Mouse (Mus musculus) forebrain, embryonic 15.5 days (tissue): ENCODE measurements around the gene Chchd1. TPM values are rescaled to one million over a fixed set of nuclear protein-coding genes. Genes with fewer than 3 reads are reported as not detected.

Experiments used
- ATAC-seq: fragments of 200-750 bp; cut with Nextera tagmentation; replicated peaks from 2 replicates; pipeline ENCODE4 v1.8.0; 2017; ENCODE audit warnings: mild to moderate bottlenecking, moderate TSS enrichment, moderate library complexity
- H3K27ac ChIP-seq: fragments of 300-500 bp; sonication (generic); replicated peaks from 2 replicates; pipeline ENCODE4 v1.5.1; 2015; ENCODE audit warnings: mild to moderate bottlenecking, inconsistent platforms
- H3K27me3 ChIP-seq: fragments of 300-500 bp; sonication (generic); 2 replicates; pipeline ENCODE4 v1.6.1; 2015; ENCODE audit warnings: inconsistent platforms
- H3K36me3 ChIP-seq: fragments of 300-500 bp; sonication (generic); 2 replicates; pipeline ENCODE4 v1.6.1; 2015; ENCODE audit warnings: mild to moderate bottlenecking, inconsistent platforms
- H3K4me1 ChIP-seq: fragments of 300-500 bp; sonication (generic); 2 replicates; pipeline ENCODE4 v1.6.1; 2015; ENCODE audit warnings: inconsistent platforms
- H3K4me2 ChIP-seq: fragments of 300-500 bp; sonication (generic); replicated peaks from 2 replicates; pipeline ENCODE4 v1.6.1; 2015; ENCODE audit warnings: mild to moderate bottlenecking, inconsistent platforms
- H3K4me3 ChIP-seq: fragments of 300-500 bp; sonication (generic); 2 replicates; pipeline ENCODE4 v1.5.1; 2015; ENCODE audit warnings: mild to moderate bottlenecking, inconsistent platforms
- H3K9ac ChIP-seq: fragments of 300-500 bp; sonication (generic); replicated peaks from 2 replicates; pipeline ENCODE4 v1.6.1; 2015; ENCODE audit warnings: mild to moderate bottlenecking, inconsistent platforms
- H3K9me3 ChIP-seq: fragments of 300-500 bp; sonication (generic); 2 replicates; pipeline ENCODE4 v1.6.1; 2016; ENCODE audit warnings: inconsistent platforms
- WGBS: fragments of 180-500 bp; shearing (Covaris S2); methylation state at CpG from one replicate; pipeline ENCODE4 v1.1.7; 2015; ENCODE audit warnings: mixed read lengths; 5-methylcytosine and 5-hydroxymethylcytosine counted together
- polyA plus RNA-seq: library from polyadenylated mRNA; unstranded; fragments of >200 nt; fragmentation: Nextera tagmentation; extraction: Ambion mirVana; gene quantifications from 2 replicates; pipeline ENCODE4 v1.2.1, GENCODE M21; 2015

The Chchd1 gene
- polyA plus RNA-seq, 1 experiment from 2014 or later, result 213 TPM

- H3K9ac ChIP-seq, result peak overlapping the region; percentile 90
- H3K36me3 ChIP-seq, result peaks cover 35% of the 10 kb centered on the region
- no peak overlapping the region for H3K27ac ChIP-seq
- peak overlapping the region; percentile 78 for H3K4me2 ChIP-seq
- peaks cover 15% of the 10 kb centered on the region for H3K4me1 ChIP-seq
- H3K27me3 ChIP-seq, result no peaks in the 10 kb centered on the region
- peak overlapping the region; percentile 75 for H3K4me3 ChIP-seq
- no peak for ATAC-seq
- WGBS, result 51% methylated on average over 12 of the region's 12 CpGs
- no peaks in the 10 kb centered on the region for H3K9me3 ChIP-seq
Observed at GRCm38 (mm10) chr14:20733041-20733951, 30.5 kb downstream of the Chchd1 start.

- H3K36me3 ChIP-seq, result peaks cover 30% of the 10 kb centered on the region
- peak; percentile 99 for ATAC-seq
- H3K4me2 ChIP-seq, result peak within 1 kb of the TSS; percentile 78
- H3K4me3 ChIP-seq, result peak within 1 kb of the TSS; percentile 75
- no peaks in the 10 kb centered on the region for H3K27me3 ChIP-seq
- H3K9ac ChIP-seq, result peak within 1 kb of the TSS; percentile 90
- H3K27ac ChIP-seq, result peak within 1 kb of the TSS; percentile 80
- peaks cover 15% of the 10 kb centered on the region for H3K4me1 ChIP-seq
- H3K9me3 ChIP-seq, result no peaks in the 10 kb centered on the region
- WGBS, result under 1% methylated on average over 77 of the region's 81 CpGs
Observed at GRCm38 (mm10) chr14:20733952-20734774, 31.4 kb downstream of the Chchd1 start, which contains the start of gene Ndst2. Gene Ndst2 (minus strand): TSS chr14:20734562.

- H3K9ac ChIP-seq, result no peak overlapping the region
- peaks cover 25% of the 10 kb centered on the region for H3K36me3 ChIP-seq
- peaks cover 15% of the 10 kb centered on the region for H3K4me1 ChIP-seq
- peak overlapping the region; percentile 80; the same call in 1 of the 2 replicates for H3K27ac ChIP-seq
- H3K27me3 ChIP-seq, result no peaks in the 10 kb centered on the region
- no peaks in the 10 kb centered on the region for H3K9me3 ChIP-seq
- ATAC-seq, result no peak
- H3K4me2 ChIP-seq, result no peak overlapping the region
- WGBS, result 66% methylated on average over 2 of the region's 2 CpGs
- no peak overlapping the region for H3K4me3 ChIP-seq
Observed at GRCm38 (mm10) chr14:20735052-20735451, 32.2 kb downstream of the Chchd1 start.

GRCm38 (mm10) chr14:20735892-20736390 lies 33.1 kb downstream of the Chchd1 start:
- WGBS, result 90% methylated on average over 13 of the region's 13 CpGs
- H3K4me2 ChIP-seq, result no peak overlapping the region
- H3K27me3 ChIP-seq, result no peaks in the 10 kb centered on the region
- H3K27ac ChIP-seq, result no peak overlapping the region
- H3K4me1 ChIP-seq, result peaks cover 15% of the 10 kb centered on the region
- H3K9ac ChIP-seq, result no peak overlapping the region
- no peak for ATAC-seq
- no peak overlapping the region for H3K4me3 ChIP-seq
- peaks cover 23% of the 10 kb centered on the region for H3K36me3 ChIP-seq
- H3K9me3 ChIP-seq, result no peaks in the 10 kb centered on the region

- Histone ChIP-seq H3K9ac (no peak overlapping the region), H3K4me1 (peaks cover 15% of the 10 kb centered on the region), H3K27ac (no peak overlapping the region), H3K9me3 (no peaks in the 10 kb centered on the region), H3K27me3 (no peaks in the 10 kb centered on the region), H3K36me3 (peaks cover 23% of the 10 kb centered on the region), H3K4me3 (no peak overlapping the region), H3K4me2 (no peak overlapping the region)
- no peak for ATAC-seq
- WGBS, result 43% methylated on average over 14 of the region's 14 CpGs
Observed at GRCm38 (mm10) chr14:20737306-20737705, 34.5 kb downstream of the Chchd1 start.

GRCm38 (mm10) chr14:20738511-20738910 lies 35.7 kb downstream of the Chchd1 start:
- no peaks in the 10 kb centered on the region for H3K9me3 ChIP-seq
- H3K36me3 ChIP-seq, result peaks cover 27% of the 10 kb centered on the region
- WGBS, result 91% methylated on average over 8 of the region's 8 CpGs

GRCm38 (mm10) chr14:20741301-20741700 lies 38.5 kb downstream of the Chchd1 start:
- H3K9ac ChIP-seq, result no peak overlapping the region
- H3K4me3 ChIP-seq, result no peak overlapping the region
- H3K36me3 ChIP-seq, result peaks cover 25% of the 10 kb centered on the region
- no peaks in the 10 kb centered on the region for H3K9me3 ChIP-seq
- H3K27me3 ChIP-seq, result no peaks in the 10 kb centered on the region
- no peaks in the 10 kb centered on the region for H3K4me1 ChIP-seq
- no peak overlapping the region for H3K4me2 ChIP-seq
- ATAC-seq, result no peak
- H3K27ac ChIP-seq, result no peak overlapping the region
- 90% methylated on average over 9 of the region's 9 CpGs for WGBS

More at GRCm38 (mm10) chr14:20738511-20738910, 35.7 kb downstream of the Chchd1 start:
- peaks cover 9% of the 10 kb centered on the region for H3K4me1 ChIP-seq
- no peak overlapping the region for H3K9ac ChIP-seq
- H3K4me3 ChIP-seq, result no peak overlapping the region
- no peak for ATAC-seq
- H3K27ac ChIP-seq, result no peak overlapping the region
- no peaks in the 10 kb centered on the region for H3K27me3 ChIP-seq
- H3K4me2 ChIP-seq, result no peak overlapping the region

- no peak for ATAC-seq
- no peak overlapping the region for H3K27ac ChIP-seq
- no peak overlapping the region for H3K9ac ChIP-seq
- H3K9me3 ChIP-seq, result no peaks in the 10 kb centered on the region
- H3K36me3 ChIP-seq, result peaks cover 20% of the 10 kb centered on the region
- no peaks in the 10 kb centered on the region for H3K27me3 ChIP-seq
- no peak overlapping the region for H3K4me2 ChIP-seq
- 99% methylated on average over 3 of the region's 3 CpGs for WGBS
- no peaks in the 10 kb centered on the region for H3K4me1 ChIP-seq
- no peak overlapping the region for H3K4me3 ChIP-seq
Observed at GRCm38 (mm10) chr14:20743614-20744013, 40.8 kb downstream of the Chchd1 start.

- H3K4me3 ChIP-seq, result no peak overlapping the region
- H3K9ac ChIP-seq, result no peak overlapping the region
- H3K36me3 ChIP-seq, result peaks cover 12% of the 10 kb centered on the region; the same call in 1 of the 2 replicates
- H3K4me1 ChIP-seq, result no peaks in the 10 kb centered on the region
- 90% methylated on average over 3 of the region's 3 CpGs for whole genome bisulfite sequencing
- H3K27me3 ChIP-seq, result no peaks in the 10 kb centered on the region
- no peak overlapping the region for H3K4me2 ChIP-seq
- H3K27ac ChIP-seq, result no peak overlapping the region
- no peaks in the 10 kb centered on the region for H3K9me3 ChIP-seq
- ATAC-seq, result no peak
Observed at GRCm38 (mm10) chr14:20746935-20747334, 44.1 kb downstream of the Chchd1 start.

GRCm38 (mm10) chr14:20748388-20748787 lies 45.6 kb downstream of the Chchd1 start:
- ATAC-seq, result no peak
- 70% methylated on average over 4 of the region's 4 CpGs for WGBS
- no peaks in the 10 kb centered on the region for H3K27me3 ChIP-seq

GRCm38 (mm10) chr14:20749494-20750051 lies 46.8 kb downstream of the Chchd1 start:
- H3K4me1 ChIP-seq, result no peaks in the 10 kb centered on the region
- H3K4me3 ChIP-seq, result no peak overlapping the region
- ATAC-seq, result no peak
- WGBS, result 85% methylated on average over 4 of the region's 4 CpGs
- 0 out of 2 replicates have a peak, but pooled peaks cover 2% of the 10 kb centered on the region for H3K36me3 ChIP-seq
- H3K27ac ChIP-seq, result no peak overlapping the region
- H3K9me3 ChIP-seq, result no peaks in the 10 kb centered on the region
- no peak overlapping the region for H3K4me2 ChIP-seq
- H3K9ac ChIP-seq, result no peak overlapping the region
- H3K27me3 ChIP-seq, result no peaks in the 10 kb centered on the region

More at GRCm38 (mm10) chr14:20748388-20748787, 45.6 kb downstream of the Chchd1 start:
- H3K9me3 ChIP-seq, result no peaks in the 10 kb centered on the region
- peaks cover 8% of the 10 kb centered on the region; the same call in 1 of the 2 replicates for H3K36me3 ChIP-seq
- no peak overlapping the region for H3K4me2 ChIP-seq
- no peaks in the 10 kb centered on the region for H3K4me1 ChIP-seq
- H3K27ac ChIP-seq, result no peak overlapping the region
- H3K4me3 ChIP-seq, result no peak overlapping the region
- no peak overlapping the region for H3K9ac ChIP-seq
